8 mouse cellular contexts compared by ENCODE assay signal in genomic region chrX:162359767-162360545, GRCm38 (mm10).
DNase-seq lines count a peak whose midpoint lies in the region; ATAC-seq lines count a peak whose summit lies in the region.

No protein-coding gene starts in this region.

- no peak for ATAC-seq in erythroid progenitor cell, adult 5-6 weeks (replicated peaks; ENCODE audit: low FRiP score, poor library complexity, severe bottlenecking)

- DNase-seq in cerebellum, postnatal 10 days = peak; percentile 23 to 59
- no peak for DNase-seq in cerebellum, adult 18-20 months
- peak; percentile 2 for DNase-seq in right cerebral cortex, postnatal 4 days
- DNase-seq in right cerebral cortex, adult 18-20 months = no peak
- peak; percentile 28 for DNase-seq in kidney, postnatal 14 days
- DNase-seq in testis, postnatal 10 days (ENCODE audit: low spot score) = peak; percentile 45
- DNase-seq in adrenal gland, adult 18-20 months (ENCODE audit: low spot score in 2 of 2) = no peak

Comparison
In these comparisons a context has a peak if more than half of its experiments do, and no peak if none do; other contexts are left out.
1. DNase-seq: peak in cerebellum, postnatal 10 days (2 of 2), right cerebral cortex, postnatal 4 days (single experiment), kidney, postnatal 14 days (single experiment) and testis, postnatal 10 days (single experiment); none in cerebellum, adult 18-20 months (0 of 2), right cerebral cortex, adult 18-20 months (single experiment) and adrenal gland, adult 18-20 months (0 of 2).